Mouse (Mus musculus) megakaryocyte-erythroid progenitor cell, adult 5-6 weeks (primary cell): ENCODE measurements around the gene Fat3. TPM values are rescaled to one million over a fixed set of nuclear protein-coding genes. Genes with fewer than 3 reads are reported as not detected.

Source experiments
- ATAC-seq: replicated peaks from 2 replicates; pipeline ENCODE4 v1.8.0; 2016; ENCODE audit warnings: mild to moderate bottlenecking, inconsistent platforms; ENCODE audit not compliant: severe bottlenecking, poor library complexity, low FRiP score, low TSS enrichment
- total RNA-seq, 2 experiments: library from RNA; stranded (forward) in 1 of 2; stranded (reverse) in 1 of 2; fragments of 200-1000, 215-1000 nt in 1 of 2; fragments of >200 nt in 1 of 2; fragmentation: Nextera tagmentation in 1 of 2; gene quantifications; 2 replicates each; pipeline ENCODE4 v1.2.3; 2014 to 2017

The Fat3 gene
- total RNA-seq (2014; fragmentation: Nextera tagmentation) (0.13 TPM in 1 of 2 replicates, not detected in the other), total RNA-seq (2017) (not detected in 2 replicates)

- ATAC-seq: no peak
Measured at GRCm38 (mm10) chr9:16501186-16501711, at the start of gene Fat3. Gene Fat3, minus strand, starts transcription at chr9:16501285.

- ATAC-seq: no peak
Measured at GRCm38 (mm10) chr9:16532884-16533283, 31.8 kb upstream of the Fat3 start.

DNA sequence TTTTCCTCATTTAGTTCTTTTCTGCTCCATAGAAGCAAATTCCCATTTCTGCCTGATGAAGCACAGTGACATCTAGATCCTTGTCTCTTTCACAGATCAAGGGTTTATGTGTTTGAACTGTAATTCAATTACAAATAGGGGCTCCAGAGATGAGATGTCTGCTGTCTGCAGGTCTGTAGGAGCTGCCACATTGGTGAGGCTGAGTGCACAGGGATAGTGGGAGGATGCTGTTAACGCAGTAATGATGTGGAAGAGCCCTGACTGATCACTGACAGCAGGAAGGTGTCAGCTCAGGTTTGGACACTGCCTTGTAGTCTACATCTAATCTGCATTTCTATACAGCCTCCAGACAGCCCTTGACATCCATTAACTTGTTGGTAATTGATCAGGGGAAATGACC, 16.5 kb upstream of the Fat3 start:
- no peak for ATAC-seq

DNA sequence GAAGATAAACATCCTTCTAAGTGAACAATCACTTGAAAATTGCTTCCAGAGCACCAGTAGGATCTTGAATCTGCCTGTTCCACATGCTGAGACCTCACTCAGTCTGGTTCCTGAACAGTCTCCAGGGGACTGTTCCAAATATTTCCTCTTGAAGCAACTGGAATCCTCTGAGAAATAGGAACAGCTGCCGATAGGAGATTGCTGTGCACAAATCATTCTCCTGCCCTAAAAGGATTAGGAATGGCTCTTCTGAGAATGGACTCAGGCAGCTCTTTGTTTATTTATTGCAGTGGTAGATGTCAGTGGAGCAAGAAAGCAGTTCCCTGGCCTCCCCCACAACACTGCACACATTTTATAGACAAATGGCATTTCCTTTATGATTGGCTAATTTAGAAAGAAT, 10.9 kb upstream of the Fat3 start:
- no peak for ATAC-seq

DNA sequence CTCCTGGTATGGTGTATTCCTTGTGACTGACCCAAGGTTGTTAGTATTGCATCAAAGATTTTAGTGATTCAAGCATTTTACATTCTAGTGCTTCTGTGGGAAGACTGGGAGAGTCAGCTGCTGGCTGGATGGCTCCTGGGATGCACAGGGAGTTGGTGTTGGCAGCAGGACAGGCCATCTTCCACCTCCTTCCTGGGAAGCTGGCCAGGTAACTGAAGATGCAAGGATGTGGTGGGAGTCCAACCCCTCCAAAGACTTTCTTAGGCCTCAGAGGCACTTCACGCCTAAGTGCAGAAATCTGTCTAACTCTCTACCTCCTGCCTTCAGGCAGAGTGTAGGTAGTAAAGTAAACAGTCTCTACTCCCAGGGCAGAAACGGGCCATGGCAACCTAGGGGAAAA, 2.7 kb upstream of the Fat3 start:
- no peak for ATAC-seq

- ATAC-seq: no peak
Measured at GRCm38 (mm10) chr9:16502673-16503343, 1.7 kb upstream of the Fat3 start.

DNA sequence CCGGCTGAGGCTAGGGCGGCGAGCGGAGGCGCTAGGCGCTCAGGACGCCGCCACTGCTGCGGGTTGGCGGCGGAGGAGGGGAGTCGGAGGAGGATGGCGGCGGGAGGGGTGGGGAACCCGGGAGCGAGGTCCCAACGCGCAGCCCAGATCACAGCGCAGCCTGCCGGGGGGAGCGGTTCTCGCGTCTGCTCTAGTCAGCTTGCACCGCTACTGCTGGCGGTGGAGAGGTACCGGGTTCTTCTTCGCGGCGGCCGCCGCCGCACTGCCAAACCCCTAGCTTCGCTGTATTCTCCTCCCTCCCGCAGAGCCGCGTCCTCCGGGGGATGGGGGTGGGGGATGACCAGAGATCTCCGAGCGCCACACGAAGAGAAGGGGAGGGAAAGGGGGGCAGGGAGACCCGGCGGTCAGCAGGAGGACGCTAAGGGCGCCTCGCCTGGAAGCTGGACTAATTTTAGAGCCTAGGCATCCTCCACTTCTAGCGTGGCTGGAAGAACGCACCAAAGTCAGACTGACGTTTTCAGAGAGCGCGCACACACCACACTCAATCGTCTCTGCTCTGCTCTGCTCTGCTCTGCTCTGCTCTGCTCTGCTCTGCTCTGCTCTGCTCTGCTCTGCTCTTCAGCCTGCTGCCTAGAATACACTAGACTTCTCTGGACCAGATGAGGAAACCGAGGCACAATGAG, 1.0 kb upstream of the Fat3 start:
- ATAC-seq: no peak

- ATAC-seq: no peak
Measured at GRCm38 (mm10) chr9:16500382-16501185, 501 bp downstream of the Fat3 start.

DNA sequence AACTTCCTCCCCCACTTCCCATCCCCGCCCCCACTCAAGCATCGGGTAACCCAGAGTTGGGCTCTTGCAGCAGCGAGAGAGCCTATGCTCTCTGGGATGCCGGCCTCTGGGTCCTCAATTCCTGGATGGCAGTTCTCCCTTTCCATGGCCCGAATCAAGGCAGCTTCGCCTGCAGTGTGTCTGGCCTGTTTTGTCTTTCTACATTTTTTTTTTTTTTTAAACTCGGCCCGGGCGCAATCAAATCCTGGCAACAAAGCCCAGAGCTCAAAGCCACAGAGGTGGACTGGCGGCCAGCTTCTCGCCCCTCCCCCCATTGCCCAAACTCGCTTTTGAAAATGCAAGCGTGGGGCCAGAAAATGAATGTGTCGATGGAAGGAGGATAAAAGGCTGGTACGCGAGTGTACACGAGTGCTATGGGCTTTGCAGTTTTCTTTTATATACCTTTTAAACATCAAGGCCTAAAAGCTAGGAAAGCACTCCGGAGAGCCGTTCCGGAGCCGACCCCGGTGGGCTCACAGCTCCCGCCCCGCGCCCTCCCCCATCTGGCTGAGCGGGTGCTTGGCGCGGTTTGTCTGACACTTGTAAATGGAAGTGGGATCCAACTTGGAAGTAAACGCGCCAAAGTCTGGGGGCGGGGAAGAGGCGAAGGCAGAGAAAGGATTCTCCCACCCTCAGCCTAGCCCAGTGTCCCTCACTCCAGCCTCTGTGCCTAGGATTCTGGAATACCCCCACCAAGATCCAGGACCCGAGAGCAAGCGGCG, 1.3 kb downstream of the Fat3 start:
- no peak for ATAC-seq

GRCm38 (mm10) chr9:16498876-16499275, 2.2 kb downstream of the Fat3 start:
- no peak for ATAC-seq

- ATAC-seq: no peak
Measured at GRCm38 (mm10) chr9:16497361-16497760, 3.7 kb downstream of the Fat3 start.

DNA sequence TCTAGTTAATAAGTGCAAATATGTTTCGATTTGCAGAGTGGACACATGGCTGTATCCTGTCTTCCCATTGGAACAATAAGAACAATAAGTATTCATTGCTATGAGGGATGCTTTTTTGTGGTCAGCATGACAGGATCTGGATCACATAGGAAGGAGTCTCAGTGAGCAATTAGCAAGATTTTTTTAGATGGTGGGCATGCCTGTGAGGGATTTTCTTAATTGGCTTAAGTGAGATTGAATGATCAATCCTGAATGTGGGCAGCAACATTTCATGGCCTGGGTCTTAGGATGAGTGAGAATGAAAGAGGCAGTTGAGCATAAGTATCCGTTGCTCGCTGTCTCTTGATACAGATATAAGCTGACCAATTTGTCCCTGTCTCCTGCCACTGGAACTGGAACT, 4.8 kb downstream of the Fat3 start:
- no peak for ATAC-seq

DNA sequence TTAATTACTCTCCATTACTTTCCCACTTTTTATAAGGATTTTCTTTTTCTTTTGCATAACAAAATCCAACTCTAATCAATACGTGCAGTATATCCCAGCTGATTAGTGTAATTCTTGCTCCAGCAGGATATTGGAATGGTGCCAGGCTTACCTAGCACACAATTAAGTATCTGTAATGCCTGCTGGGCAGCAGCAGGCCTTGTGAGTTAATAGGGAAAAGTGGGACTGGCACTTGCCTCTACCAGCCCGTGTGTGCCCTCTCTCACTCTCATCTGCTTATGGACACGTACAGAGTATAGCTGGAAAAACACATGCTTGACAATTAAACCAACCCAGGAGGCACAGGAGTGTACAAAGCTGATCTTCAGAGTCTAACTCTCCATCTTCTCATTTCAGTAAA, 11.4 kb downstream of the Fat3 start:
- no peak for ATAC-seq

- ATAC-seq: no peak
Measured at GRCm38 (mm10) chr9:16487565-16487964, 13.5 kb downstream of the Fat3 start.

GRCm38 (mm10) chr9:16486229-16486628, 14.9 kb downstream of the Fat3 start:
- ATAC-seq: no peak

DNA sequence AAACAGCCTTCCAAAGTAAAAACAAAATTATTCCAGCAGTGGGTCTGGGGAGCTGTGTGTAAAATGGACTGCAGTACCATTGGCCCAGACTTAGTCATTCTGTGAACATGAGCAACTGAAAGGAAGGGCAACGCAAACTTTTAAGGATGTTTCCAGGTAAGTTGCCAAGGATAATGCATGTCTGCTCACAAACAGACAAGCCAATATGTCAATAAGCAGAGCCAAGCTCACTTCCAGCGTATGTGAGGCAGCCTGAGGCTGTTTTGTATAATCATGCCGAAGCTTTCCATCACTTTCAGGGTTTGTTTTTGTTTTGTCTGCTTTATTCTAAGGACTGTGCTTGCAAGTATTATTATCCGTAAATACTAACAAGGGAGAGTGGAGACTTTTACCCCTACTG, 15.9 kb downstream of the Fat3 start:
- no peak for ATAC-seq

DNA sequence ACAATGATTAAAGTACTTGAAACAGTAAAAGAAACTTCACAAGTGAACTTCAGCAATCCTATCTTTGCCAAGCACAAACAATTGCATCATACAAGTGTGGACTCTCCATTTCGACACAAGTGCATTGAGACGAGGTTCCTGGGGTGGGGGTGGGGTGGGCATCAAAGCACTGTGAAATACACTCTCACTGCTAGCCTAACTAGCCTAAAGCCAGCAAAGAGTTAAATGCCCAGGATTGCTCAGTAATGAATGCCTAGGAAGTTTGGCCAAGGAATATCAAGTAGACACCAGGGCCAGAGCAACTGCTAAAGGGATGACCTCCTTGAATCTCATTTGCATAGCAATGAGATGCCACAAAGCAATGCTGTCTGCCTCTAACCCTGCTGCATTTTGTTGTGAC, 16.3 kb downstream of the Fat3 start:
- no peak for ATAC-seq

GRCm38 (mm10) chr9:16461491-16461890, 39.6 kb downstream of the Fat3 start:
- no peak for ATAC-seq

GRCm38 (mm10) chr9:16460591-16460990, 40.5 kb downstream of the Fat3 start:
- ATAC-seq: no peak

DNA sequence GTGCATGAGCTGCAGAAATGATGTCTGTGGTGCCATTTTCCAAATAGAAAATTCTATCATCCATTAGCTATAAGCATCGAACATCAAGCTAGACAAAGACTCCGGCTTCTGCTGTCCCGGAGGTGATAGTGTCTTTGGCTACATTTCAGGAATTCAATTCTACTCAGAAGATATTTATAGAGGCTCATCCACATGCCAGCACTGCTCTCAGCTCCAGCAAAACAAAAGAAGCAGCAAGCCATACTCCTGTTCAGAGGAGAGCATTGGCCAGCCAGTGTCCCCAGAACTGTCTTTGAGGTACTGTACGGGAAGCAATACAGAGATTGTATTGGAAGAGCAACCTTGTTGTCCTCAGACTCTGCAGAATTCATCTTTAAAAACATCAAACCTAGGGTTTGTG, 59.2 kb downstream of the Fat3 start:
- no peak for ATAC-seq
